Mouse (Mus musculus) spleen, postnatal 36 days (tissue): ENCODE measurements around the gene Pdzk1.
A peak's percentile ranks its signal among the peaks of the same experiment; 100 is the strongest.

Experiments used
- DNase-seq, 2 experiments: peaks; one replicate each; pipeline ENCODE4 v3.0.0; 2022; ENCODE audit warnings: low spot score in 2 of 2, mixed read lengths in 1 of 2

Gene Pdzk1

GRCm38 (mm10) chr3:96828984-96829383, at the start of gene Pdzk1, which contains the start of gene Cd160:
Gene Pdzk1, plus strand, starts transcription at chr3:96829284.
Gene Cd160, minus strand, starts transcription at chr3:96829351.
- DNase-seq, result no peak

GRCm38 (mm10) chr3:96782236-96782635, 46.8 kb upstream of the Pdzk1 start:
- no peak for DNase-seq

GRCm38 (mm10) chr3:96787784-96788183, 41.3 kb upstream of the Pdzk1 start:
- DNase-seq, result no peak

- no peak for DNase-seq
These were observed 40.6 kb upstream of the Pdzk1 start for GRCm38 (mm10) chr3:96788506-96788905.

GRCm38 (mm10) chr3:96800254-96800653, 28.8 kb upstream of the Pdzk1 start:
- no peak for DNase-seq

- no peak for DNase-seq
These were observed 26.9 kb upstream of the Pdzk1 start for GRCm38 (mm10) chr3:96802214-96802613.

GRCm38 (mm10) chr3:96808136-96808535, 20.9 kb upstream of the Pdzk1 start:
- DNase-seq, result no peak

GRCm38 (mm10) chr3:96808651-96809050, 20.4 kb upstream of the Pdzk1 start:
- DNase-seq, result no peak

GRCm38 (mm10) chr3:96811232-96811631, 17.9 kb upstream of the Pdzk1 start:
- no peak for DNase-seq

GRCm38 (mm10) chr3:96812395-96813091, 16.5 kb upstream of the Pdzk1 start:
- DNase-seq, result peak; percentile 61 to 65

GRCm38 (mm10) chr3:96813106-96813505, 16.0 kb upstream of the Pdzk1 start:
- peak; percentile 16 to 31 for DNase-seq

- DNase-seq, result no peak
These were observed 15.4 kb upstream of the Pdzk1 start for GRCm38 (mm10) chr3:96813591-96814244.

- peak; percentile 17 to 29 for DNase-seq
These were observed 14.7 kb upstream of the Pdzk1 start for GRCm38 (mm10) chr3:96814342-96814741.

- no peak for DNase-seq
These were observed 8.8 kb upstream of the Pdzk1 start for GRCm38 (mm10) chr3:96820116-96820915.

- DNase-seq, result no peak
These were observed 7.5 kb upstream of the Pdzk1 start for GRCm38 (mm10) chr3:96821581-96821980.

GRCm38 (mm10) chr3:96823701-96824100, 5.4 kb upstream of the Pdzk1 start:
- DNase-seq, result no peak

- DNase-seq, result no peak
These were observed 4.5 kb upstream of the Pdzk1 start for GRCm38 (mm10) chr3:96824614-96825013.

- no peak for DNase-seq
These were observed 3.8 kb upstream of the Pdzk1 start for GRCm38 (mm10) chr3:96825261-96825660.

- no peak for DNase-seq
These were observed 698 bp upstream of the Pdzk1 start for GRCm38 (mm10) chr3:96828308-96828864.

GRCm38 (mm10) chr3:96829856-96830255, 772 bp downstream of the Pdzk1 start:
- DNase-seq, result no peak

- DNase-seq, result no peak
These were observed 3.8 kb downstream of the Pdzk1 start for GRCm38 (mm10) chr3:96832930-96833329.
